18 mouse cellular contexts compared by ENCODE assay signal in genomic region chr2:44977556-44977955, GRCm38 (mm10). TPM values are rescaled to one million over a fixed set of nuclear protein-coding genes. Genes with fewer than 3 reads are reported as not detected.
DNase-seq lines count a peak whose midpoint lies in the region; ATAC-seq and TF ChIP-seq lines count a peak whose summit lies in the region.
"Had no signal": no experiment of that assay in that cellular context is flagged by ENCODE, and none has a peak within 500 bp of the region (broad histone marks: within the 10 kb centered on the region; RNA-seq: fewer than 3 reads in every experiment).

No protein-coding gene starts in this region.

- H3K9me3 ChIP-seq in limb, embryonic 14.5 days (ENCODE audit: control insufficient read depth, low read length): no peaks in the 10 kb centered on the region
- H3K9me3 ChIP-seq in limb, embryonic 10.5 days (replicated peaks): no peaks in the 10 kb centered on the region
- H3K9me3 ChIP-seq: embryonic facial prominence, embryonic 10.5 days; forebrain, embryonic 15.5 days; heart, embryonic 13.5 days; hindbrain, embryonic 13.5 days had no signal

- H3K4me1 ChIP-seq in limb, embryonic 14.5 days (ENCODE audit: control insufficient read depth, insufficient read depth, low read length): peaks cover 11% of the 10 kb centered on the region; the same call in 1 of the 2 replicates
- peaks cover 9% of the 10 kb centered on the region for H3K4me1 ChIP-seq in limb, embryonic 10.5 days
- H3K4me1 ChIP-seq in cerebellum, adult 2 months (ENCODE audit: control insufficient read depth, insufficient read depth, low read length): peaks cover 4% of the 10 kb centered on the region; the same call in 1 of the 2 replicates

- no peaks in the 10 kb centered on the region for H3K36me3 ChIP-seq in limb, embryonic 14.5 days (ENCODE audit: control insufficient read depth, insufficient read depth, low read length)
- no peaks in the 10 kb centered on the region for H3K36me3 ChIP-seq in limb, embryonic 10.5 days
- H3K36me3 ChIP-seq: embryonic facial prominence, embryonic 10.5 days; forebrain, embryonic 15.5 days; heart, embryonic 13.5 days; hindbrain, embryonic 13.5 days had no signal

- 0 out of 2 replicates have a peak overlapping the region, but pooled peaks have one; percentile 34 for H3K27ac ChIP-seq in limb, embryonic 14.5 days (replicated peaks; ENCODE audit: low read depth, low read length)
- H3K27ac ChIP-seq in limb, embryonic 10.5 days: no peak overlapping the region
- no peak overlapping the region for H3K27ac ChIP-seq in cerebellum, adult 2 months (ENCODE audit: insufficient read depth, low read length)
- H3K27ac ChIP-seq: embryonic facial prominence, embryonic 10.5 days; forebrain, embryonic 15.5 days; heart, embryonic 13.5 days; hindbrain, embryonic 13.5 days; hindbrain, postnatal 0 days had no signal

- no peak overlapping the region for H3K4me2 ChIP-seq in limb, embryonic 14.5 days (replicated peaks; ENCODE audit: low read depth, low read length, severe bottlenecking)
- H3K4me2 ChIP-seq: forebrain, embryonic 15.5 days; heart, embryonic 13.5 days; hindbrain, embryonic 13.5 days had no signal

- DNase-seq in heart, adult 11 months: peak; percentile 89
- DNase-seq in heart, adult 18-20 months: no peak
- DNase-seq in limb, embryonic 14.5 days (ENCODE audit: low spot score): no peak
- DNase-seq in limb, embryonic 10.5 days (ENCODE audit: low spot score): no peak
- DNase-seq in adipocyte (ENCODE audit: low spot score): peak; percentile 59
- no peak for DNase-seq in cerebellum, adult 2 months
- DNase-seq: adrenal gland, postnatal 14 days; cerebellum, adult 18-20 months; cerebellum, postnatal 10 days; gastrocnemius, postnatal 10 days; heart, postnatal 4 days had no signal

- no peak for ATAC-seq in limb, embryonic 14.5 days (ENCODE audit: low FRiP score, low read depth)
- ATAC-seq in frontal cortex, adult (ENCODE audit: low TSS enrichment): no peak
- ATAC-seq: forebrain, embryonic 15.5 days; hindbrain, postnatal 0 days had no signal

- H3K9ac ChIP-seq in limb, embryonic 14.5 days (ENCODE audit: low read depth, low read length, severe bottlenecking): no peak overlapping the region
- H3K9ac ChIP-seq: forebrain, embryonic 15.5 days; heart, embryonic 13.5 days; hindbrain, embryonic 13.5 days had no signal

- H3K4me3 ChIP-seq in limb, embryonic 14.5 days (replicated peaks; ENCODE audit: low read length): no peak overlapping the region
- no peak overlapping the region for H3K4me3 ChIP-seq in limb, embryonic 10.5 days
- H3K4me3 ChIP-seq in cerebellum, adult 2 months (replicated peaks; ENCODE audit: insufficient read depth, low read depth, low read length): no peak overlapping the region
- H3K4me3 ChIP-seq: embryonic facial prominence, embryonic 10.5 days; erythroblast, embryonic 14.5 days; forebrain, embryonic 15.5 days; heart, embryonic 13.5 days; hindbrain, embryonic 13.5 days had no signal

- H3K27me3 ChIP-seq in limb, embryonic 14.5 days (ENCODE audit: control insufficient read depth, insufficient read depth, low read length): no peaks in the 10 kb centered on the region
- H3K27me3 ChIP-seq in limb, embryonic 10.5 days (ENCODE audit: low read depth, poor library complexity, severe bottlenecking): peaks cover 30% of the 10 kb centered on the region
- no peaks in the 10 kb centered on the region for H3K27me3 ChIP-seq in cerebellum, adult 2 months (ENCODE audit: control insufficient read depth, insufficient read depth, low read length)
- H3K27me3 ChIP-seq: forebrain, embryonic 15.5 days; heart, embryonic 13.5 days had no signal

- no peak for TF ChIP-seq POLR2A in limb, embryonic 14.5 days (IDR thresholded peaks at IDR 0.05; ENCODE audit: borderline replicate concordance, extremely low read depth, insufficient read depth, insufficient read length)
- no peak for TF ChIP-seq POLR2A in cerebellum, adult 2 months (IDR thresholded peaks at IDR 0.05; ENCODE audit: borderline replicate concordance, insufficient read depth, low read length)

- WGBS in limb, embryonic 14.5 days: 72% methylated on average over 2 of the region's 2 CpGs
- WGBS in limb, embryonic 10.5 days: 71% methylated on average over 2 of the region's 2 CpGs
- WGBS in cerebellum, adult 2 months: 82% methylated on average over 2 of the region's 2 CpGs

- TF ChIP-seq CTCF in cerebellum, adult 2 months (IDR thresholded peaks at IDR 0.05; ENCODE audit: borderline replicate concordance, insufficient read depth, low read depth, low read length): no peak

RNA-seq across cellular contexts. Expression of gene Gtdc1, which starts 50.1 kb away (rescaled TPM):
- total RNA-seq in heart, adult 18-20 months (2021): 10 to 100 TPM; 20.6 to 22.1 TPM
- polyA plus RNA-seq in limb, embryonic 14.5 days (2012; rRNA removed): 22.9 and 23.7 TPM in 2 replicates
- polyA plus RNA-seq in limb, embryonic 14.5 days (2014; fragmentation: Nextera tagmentation; extraction: Ambion mirVana): 14.3 and 25.0 TPM in 2 replicates
- polyA plus RNA-seq in limb, embryonic 10.5 days (2016; fragmentation: Nextera tagmentation; extraction: Ambion mirVana): 7.6 and 9.8 TPM in 2 replicates
- polyA plus RNA-seq in cerebellum, adult 2 months (2012; rRNA removed): 23.3 and 24.2 TPM in 2 replicates

Comparison
In these comparisons a context has a peak if more than half of its experiments do, and no peak if none do; other contexts are left out.
1. DNase-seq: peak in heart, adult 11 months (single experiment) and adipocyte (single experiment); none in heart, adult 18-20 months (0 of 2), limb, embryonic 14.5 days (single experiment), limb, embryonic 10.5 days (single experiment) and cerebellum, adult 2 months (0 of 2).